Mouse (Mus musculus) heart, embryonic 12.5 days (tissue): ENCODE measurements around the gene Ier2. TPM values are rescaled to one million over a fixed set of nuclear protein-coding genes. Genes with fewer than 3 reads are reported as not detected.
"Not testable (repeated sequence)": the region's sequence is repeated elsewhere in the genome, so short reads cannot be mapped to it uniquely, and the experiment has no call there.

ENCODE experiments used
- ATAC-seq: fragments of 200-750 bp; cut with Nextera tagmentation; 2 replicates; pipeline ENCODE4 v1.8.0; 2017; ENCODE audit warnings: moderate TSS enrichment, moderate library complexity; ENCODE audit not compliant: insufficient number of reproducible peaks, low FRiP score
- H3K27ac ChIP-seq: fragments of 300-500 bp; sonication (generic); 2 replicates; pipeline ENCODE4 v1.5.1; 2016; ENCODE audit warnings: mild to moderate bottlenecking, moderate library complexity; ENCODE audit not compliant: poor library complexity, severe bottlenecking
- H3K27me3 ChIP-seq: fragments of 300-500 bp; sonication (generic); replicated peaks from 2 replicates; pipeline ENCODE4 v1.6.1; 2016; ENCODE audit warnings: mild to moderate bottlenecking, moderate library complexity
- H3K36me3 ChIP-seq: fragments of 300-500 bp; sonication (generic); 2 replicates; pipeline ENCODE4 v1.6.1; 2016; ENCODE audit warnings: mild to moderate bottlenecking, moderate library complexity
- H3K4me1 ChIP-seq: fragments of 300-500 bp; sonication (generic); replicated peaks from 2 replicates; pipeline ENCODE4 v1.6.1; 2016; ENCODE audit warnings: mild to moderate bottlenecking
- H3K4me2 ChIP-seq: fragments of 300-500 bp; sonication (generic); 2 replicates; pipeline ENCODE4 v1.6.1; 2016; ENCODE audit warnings: mild to moderate bottlenecking, moderate library complexity
- H3K4me3 ChIP-seq: fragments of 300-500 bp; sonication (generic); 2 replicates; pipeline ENCODE4 v1.5.1; 2016; ENCODE audit warnings: mild to moderate bottlenecking
- H3K9ac ChIP-seq: fragments of 300-500 bp; sonication (generic); 2 replicates; pipeline ENCODE4 v1.6.1; 2016; ENCODE audit warnings: mild to moderate bottlenecking, moderate library complexity
- H3K9me3 ChIP-seq: fragments of 300-500 bp; sonication (generic); replicated peaks from 2 replicates; pipeline ENCODE4 v1.6.1; 2016; ENCODE audit warnings: mild to moderate bottlenecking, moderate library complexity
- WGBS: fragments of 180-500 bp; shearing (Covaris S2); methylation state at CpG from one replicate; pipeline ENCODE4 v1.1.7; 2016; 5-methylcytosine and 5-hydroxymethylcytosine counted together
- polyA plus RNA-seq: library from polyadenylated mRNA; unstranded; fragments of >200 nt; fragmentation: Nextera tagmentation; extraction: Ambion mirVana; gene quantifications from 2 replicates; pipeline ENCODE4 v1.2.1, GENCODE M21; 2016

Ier2 gene
- polyA plus RNA-seq, 1 experiment from 2014 or later: 63.4 TPM

GRCm38 (mm10) chr8:84636051-84636691, 26.5 kb downstream of the Ier2 start:
- Histone ChIP-seq H3K4me3 (no peak overlapping the region), H3K36me3 (no peaks in the 10 kb centered on the region), H3K4me1 (peaks cover 41% of the 10 kb centered on the region), H3K27me3 (0 out of 2 replicates have a peak, but pooled peaks cover 3% of the 10 kb centered on the region), H3K4me2 (no peak overlapping the region; the same call in 1 of the 2 replicates), H3K27ac (0 out of 2 replicates have a peak overlapping the region, but pooled peaks have one; percentile 1), H3K9me3 (no peaks in the 10 kb centered on the region; the same call in 1 of the 2 replicates), H3K9ac (peak overlapping the region; percentile 39; the same call in 1 of the 2 replicates)
- ATAC-seq: no peak
- 79% methylated on average over 17 of the region's 17 CpGs for WGBS

GRCm38 (mm10) chr8:84635397-84636050, 27.1 kb downstream of the Ier2 start:
- peaks cover 40% of the 10 kb centered on the region for H3K4me1 ChIP-seq
- no peak overlapping the region; the same call in 1 of the 2 replicates for H3K4me2 ChIP-seq
- H3K4me3 ChIP-seq: no peak overlapping the region
- H3K9ac ChIP-seq: peak overlapping the region; percentile 39
- ATAC-seq: no peak
- H3K27ac ChIP-seq: 0 out of 2 replicates have a peak overlapping the region, but pooled peaks have one; percentile 1
- no peaks in the 10 kb centered on the region for H3K36me3 ChIP-seq
- no peaks in the 10 kb centered on the region; the same call in 1 of the 2 replicates for H3K9me3 ChIP-seq
- 66% methylated on average over 14 of the region's 14 CpGs for WGBS
- 0 out of 2 replicates have a peak, but pooled peaks cover 3% of the 10 kb centered on the region for H3K27me3 ChIP-seq

DNA sequence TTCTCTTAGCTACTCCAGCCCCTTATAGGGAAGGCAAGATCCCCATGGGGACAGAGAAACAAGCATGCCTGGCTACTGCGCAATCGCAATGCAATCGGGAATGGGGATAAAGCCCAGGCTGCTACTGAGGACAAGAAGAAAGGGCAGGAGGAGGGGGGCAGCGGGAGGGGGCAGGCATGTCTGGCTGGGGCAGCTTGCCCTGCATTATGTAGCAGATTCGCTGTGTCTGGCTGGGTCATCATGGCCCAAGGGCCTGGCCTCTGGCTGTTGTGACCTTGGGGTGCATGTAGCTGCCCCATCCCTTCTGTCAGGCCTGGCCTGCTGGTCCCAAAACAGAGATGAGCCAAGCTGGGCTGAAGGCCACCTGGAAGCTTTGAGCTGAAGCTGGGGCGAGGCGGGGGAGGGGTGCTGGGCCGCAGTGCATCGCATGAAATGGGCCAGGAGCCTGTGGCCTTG, 27.8 kb downstream of the Ier2 start:
- Histone ChIP-seq H3K4me2 (0 out of 2 replicates have a peak overlapping the region, but pooled peaks have one; percentile 11), H3K4me1 (peaks cover 36% of the 10 kb centered on the region), H3K36me3 (no peaks in the 10 kb centered on the region), H3K27ac (no peak overlapping the region), H3K9me3 (no peaks in the 10 kb centered on the region; the same call in 1 of the 2 replicates), H3K9ac (peak overlapping the region; percentile 54), H3K4me3 (no peak overlapping the region), H3K27me3 (0 out of 2 replicates have a peak, but pooled peaks cover 3% of the 10 kb centered on the region)
- 45% methylated on average over 9 of the region's 9 CpGs for WGBS
- no peak for ATAC-seq

DNA sequence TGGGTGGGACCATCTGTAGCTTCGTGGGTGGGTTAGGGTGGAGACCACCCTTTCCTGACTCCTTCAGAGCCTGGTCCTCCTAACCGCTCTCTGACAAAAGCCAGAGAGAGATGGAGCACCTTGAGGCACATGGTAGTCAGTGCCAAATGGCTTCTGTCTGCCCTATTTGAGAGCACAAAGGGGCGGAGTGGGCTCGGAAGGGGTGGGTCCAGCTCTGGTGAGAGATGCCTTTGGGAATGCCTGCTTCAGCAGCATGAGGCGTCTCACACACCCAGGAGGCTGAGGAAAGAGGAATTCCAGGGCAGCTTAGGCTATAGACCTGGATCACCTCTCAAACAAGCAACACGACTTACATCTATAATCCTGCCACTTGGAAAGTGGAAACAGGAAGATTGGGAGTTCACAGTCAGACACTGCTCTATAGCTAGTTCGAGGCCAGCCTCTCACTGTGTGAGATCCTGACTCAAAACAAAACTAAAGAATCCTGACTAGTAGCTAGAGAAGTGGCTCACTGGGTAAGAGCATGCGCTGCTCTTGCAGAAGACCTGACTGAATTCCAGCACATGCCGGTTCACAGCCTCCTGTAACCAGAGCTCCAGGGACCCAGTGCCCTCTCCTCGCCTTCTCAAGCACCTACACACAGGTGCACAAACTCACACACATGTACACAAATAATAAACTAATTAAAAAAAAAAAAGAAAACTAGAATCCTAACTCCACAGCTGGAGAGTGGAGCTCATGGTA, 28.6 kb downstream of the Ier2 start:
- Histone ChIP-seq H3K36me3 (no peaks in the 10 kb centered on the region), H3K27ac (no peak overlapping the region), H3K4me2 (no peak overlapping the region), H3K9me3 (no peaks in the 10 kb centered on the region; the same call in 1 of the 2 replicates), H3K9ac (peak overlapping the region; percentile 8; the same call in 1 of the 2 replicates), H3K27me3 (0 out of 2 replicates have a peak, but pooled peaks cover 3% of the 10 kb centered on the region), H3K4me3 (no peak overlapping the region), H3K4me1 (peaks cover 36% of the 10 kb centered on the region)
- ATAC-seq: no peak
- 39% methylated on average over 10 of the region's 10 CpGs for WGBS

DNA sequence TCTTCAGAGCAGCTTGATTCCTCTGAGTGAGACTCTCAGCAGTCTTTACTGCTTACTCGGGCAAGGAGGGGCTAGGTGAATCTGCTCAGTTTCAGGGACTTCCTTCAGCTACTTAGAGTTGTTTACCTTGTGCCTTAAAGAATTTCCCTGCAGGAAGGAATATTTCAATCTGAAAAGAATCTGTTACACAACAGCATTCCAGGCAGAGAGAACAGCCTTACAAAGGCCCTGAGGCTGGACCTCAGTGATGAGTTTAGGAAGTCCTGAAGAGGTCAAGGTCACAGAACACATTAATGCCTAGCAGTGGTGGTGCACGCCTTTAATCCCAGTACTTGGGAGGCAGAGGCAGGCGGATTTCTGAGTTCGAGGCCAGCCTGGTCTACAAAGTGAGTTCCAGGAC, 30.8 kb downstream of the Ier2 start:
- Histone ChIP-seq H3K27me3 (0 out of 2 replicates have a peak, but pooled peaks cover 3% of the 10 kb centered on the region), H3K27ac (no peak overlapping the region), H3K4me1 (peaks cover 29% of the 10 kb centered on the region), H3K4me3 (no peak overlapping the region), H3K4me2 (no peak overlapping the region), H3K9ac (no peak overlapping the region), H3K9me3 (no peaks in the 10 kb centered on the region; the same call in 1 of the 2 replicates), H3K36me3 (no peaks in the 10 kb centered on the region)
- ATAC-seq: no peak
- WGBS: 81% methylated on average over 4 of the region's 4 CpGs

GRCm38 (mm10) chr8:84630145-84630544, 32.5 kb downstream of the Ier2 start:
- Histone ChIP-seq H3K4me3 (no peak overlapping the region), H3K4me2 (no peak overlapping the region), H3K27me3 (0 out of 2 replicates have a peak, but pooled peaks cover 3% of the 10 kb centered on the region), H3K9ac (no peak overlapping the region), H3K27ac (no peak overlapping the region), H3K9me3 (no peaks in the 10 kb centered on the region; the same call in 1 of the 2 replicates), H3K4me1 (peaks cover 14% of the 10 kb centered on the region), H3K36me3 (no peaks in the 10 kb centered on the region)
- 67% methylated on average over 4 of the region's 4 CpGs for WGBS
- ATAC-seq: no peak

DNA sequence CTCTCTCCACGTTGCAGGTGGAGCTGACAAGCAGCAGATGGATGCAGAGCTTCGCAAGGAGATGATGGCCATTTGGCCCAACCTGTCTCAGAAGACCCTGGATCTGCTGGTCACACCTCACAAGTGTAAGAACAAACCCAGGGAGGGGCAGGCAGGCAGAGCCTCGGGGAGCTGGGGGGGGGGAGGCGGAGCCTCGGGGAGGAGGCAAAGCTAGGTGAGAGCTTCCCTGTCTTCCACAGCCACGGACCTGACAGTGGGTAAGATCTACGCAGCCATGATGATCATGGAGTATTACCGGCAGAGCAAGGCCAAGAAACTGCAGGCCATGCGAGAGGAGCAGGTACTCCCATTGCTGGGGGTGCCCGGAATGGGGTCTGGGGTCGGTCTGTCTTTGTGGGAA, 33.1 kb downstream of the Ier2 start:
- ATAC-seq: no peak
- Histone ChIP-seq H3K4me1 (peaks cover 8% of the 10 kb centered on the region), H3K36me3 (no peaks in the 10 kb centered on the region), H3K9ac (no peak overlapping the region), H3K4me3 (no peak overlapping the region), H3K27me3 (0 out of 2 replicates have a peak, but pooled peaks cover 3% of the 10 kb centered on the region), H3K9me3 (no peaks in the 10 kb centered on the region; the same call in 1 of the 2 replicates), H3K4me2 (no peak overlapping the region), H3K27ac (no peak overlapping the region)
- 69% methylated on average over 11 of the region's 11 CpGs for WGBS

DNA sequence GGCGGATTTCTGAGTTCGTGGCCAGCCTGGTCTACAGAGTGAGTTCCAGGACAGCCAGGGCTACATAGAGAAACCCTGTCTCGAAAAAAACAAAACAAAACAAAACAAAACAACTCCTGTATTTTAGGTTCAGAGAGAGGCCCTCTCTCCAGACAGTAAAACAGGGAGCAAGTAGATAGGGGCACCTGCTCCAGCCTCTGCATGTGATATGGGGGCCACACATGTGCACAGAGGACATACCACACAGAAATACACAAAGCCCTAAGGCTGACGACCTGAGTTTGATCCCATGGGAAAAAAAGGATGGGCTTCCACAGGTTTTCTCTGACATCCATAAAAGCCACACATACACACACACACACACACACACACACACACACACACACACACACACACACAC, 39.2 kb downstream of the Ier2 start:
- 85% methylated on average over 4 of the region's 4 CpGs for WGBS
- not testable (repeated sequence) for H3K9me3 ChIP-seq, H3K4me1 ChIP-seq, H3K36me3 ChIP-seq, H3K9ac ChIP-seq, H3K27me3 ChIP-seq, H3K4me2 ChIP-seq, ATAC-seq, H3K4me3 ChIP-seq, H3K27ac ChIP-seq

GRCm38 (mm10) chr8:84621102-84621625, 41.5 kb downstream of the Ier2 start:
- Histone ChIP-seq H3K9ac (no peak overlapping the region), H3K27me3 (peaks cover 23% of the 10 kb centered on the region), H3K27ac (no peak overlapping the region), H3K4me3 (no peak overlapping the region), H3K4me2 (no peak overlapping the region), H3K36me3 (no peaks in the 10 kb centered on the region), H3K4me1 (peaks cover under 1% of the 10 kb centered on the region), H3K9me3 (no peaks in the 10 kb centered on the region)
- 68% methylated on average over 8 of the region's 8 CpGs for WGBS
- no peak for ATAC-seq

DNA sequence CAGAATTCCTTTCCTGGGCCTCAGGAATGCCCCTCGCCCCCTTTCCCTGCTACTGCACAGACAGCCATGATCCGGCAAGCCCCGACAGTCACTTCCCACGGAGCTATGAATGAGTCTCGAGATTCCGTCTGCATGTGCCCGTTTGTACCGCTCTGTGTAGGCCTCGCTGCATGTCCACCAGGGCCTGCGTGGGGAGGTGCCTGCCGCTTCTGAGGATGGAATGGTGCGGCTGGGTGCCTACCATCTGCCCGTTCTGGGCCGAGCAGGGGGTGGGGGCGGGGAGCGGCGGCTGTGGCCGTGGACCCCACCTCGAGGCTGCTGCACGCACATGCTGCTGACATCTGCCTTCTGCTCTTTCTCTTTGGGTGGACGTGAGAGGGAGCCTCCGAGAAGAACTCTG, 45.6 kb downstream of the Ier2 start:
- no peak for ATAC-seq
- Histone ChIP-seq H3K4me2 (peak overlapping the region; percentile 17; the same call in 1 of the 2 replicates), H3K4me1 (peaks cover 7% of the 10 kb centered on the region), H3K9me3 (no peaks in the 10 kb centered on the region), H3K36me3 (no peaks in the 10 kb centered on the region), H3K27ac (no peak overlapping the region), H3K27me3 (peaks cover 51% of the 10 kb centered on the region), H3K4me3 (no peak overlapping the region), H3K9ac (no peak overlapping the region)
- 41% methylated on average over 22 of the region's 22 CpGs for whole genome bisulfite sequencing
